Mouse (Mus musculus) liver, embryonic 13.5 days (tissue): ENCODE measurements around the gene Sf3a1. TPM values are rescaled to one million over a fixed set of nuclear protein-coding genes. Genes with fewer than 3 reads are reported as not detected.

ENCODE experiments used
- ATAC-seq: fragments of 200-750 bp; cut with Nextera tagmentation; 2 replicates; pipeline ENCODE4 v1.8.0; 2017; ENCODE audit warnings: low read depth, mild to moderate bottlenecking, moderate number of reproducible peaks, moderate library complexity
- DNase-seq: peaks from one replicate; pipeline ENCODE4 v3.0.0; 2022
- H3K27ac ChIP-seq: fragments of 300-500 bp; sonication (generic); 2 replicates; pipeline ENCODE4 v1.5.1; 2015; ENCODE audit warnings: moderate library complexity, mild to moderate bottlenecking, inconsistent platforms
- H3K27me3 ChIP-seq: fragments of 300-500 bp; sonication (generic); 2 replicates; pipeline ENCODE4 v1.6.1; 2015; ENCODE audit warnings: mild to moderate bottlenecking, inconsistent platforms
- H3K36me3 ChIP-seq: fragments of 300-500 bp; sonication (generic); 2 replicates; pipeline ENCODE4 v1.6.1; 2015; ENCODE audit warnings: mild to moderate bottlenecking, inconsistent platforms
- H3K4me1 ChIP-seq: fragments of 300-500 bp; sonication (generic); replicated peaks from 2 replicates; pipeline ENCODE4 v1.6.1; 2015; ENCODE audit warnings: inconsistent platforms
- H3K4me2 ChIP-seq: fragments of 300-500 bp; sonication (generic); 2 replicates; pipeline ENCODE4 v1.6.1; 2015; ENCODE audit warnings: inconsistent platforms, mild to moderate bottlenecking, moderate library complexity
- H3K4me3 ChIP-seq: fragments of 300-500 bp; sonication (generic); replicated peaks from 2 replicates; pipeline ENCODE4 v1.5.1; 2015; ENCODE audit warnings: mild to moderate bottlenecking, inconsistent platforms
- H3K9ac ChIP-seq: fragments of 300-500 bp; sonication (generic); 2 replicates; pipeline ENCODE4 v1.6.1; 2015; ENCODE audit warnings: mild to moderate bottlenecking, inconsistent platforms
- H3K9me3 ChIP-seq: fragments of 300-500 bp; sonication (generic); replicated peaks from 2 replicates; pipeline ENCODE4 v1.6.1; 2016; ENCODE audit warnings: inconsistent platforms
- WGBS: fragments of 180-500 bp; shearing (Covaris S2); methylation state at CpG from one replicate; pipeline ENCODE4 v1.1.7; 2015; ENCODE audit not compliant: insufficient replicate concordance; 5-methylcytosine and 5-hydroxymethylcytosine counted together
- polyA plus RNA-seq: library from polyadenylated mRNA; unstranded; fragments of >200 nt; fragmentation: Nextera tagmentation; extraction: Ambion mirVana; gene quantifications from 2 replicates; pipeline ENCODE4 v1.2.1, GENCODE M21; 2015

Gene Sf3a1
- polyA plus RNA-seq, 1 experiment from 2014 or later = 23.5 TPM

GRCm38 (mm10) chr11:4205951-4206350 lies 45.8 kb downstream of the Sf3a1 start:
- no peak overlapping the region for H3K27ac ChIP-seq
- ATAC-seq (no peak), DNase-seq (no peak)
- no peak overlapping the region for H3K4me2 ChIP-seq
- H3K4me1 ChIP-seq = peaks cover 21% of the 10 kb centered on the region
- H3K9me3 ChIP-seq = no peaks in the 10 kb centered on the region
- no peak overlapping the region for H3K4me3 ChIP-seq
- WGBS = 72% methylated on average over 7 of the region's 7 CpGs
- peaks cover 33% of the 10 kb centered on the region; the same call in 1 of the 2 replicates for H3K36me3 ChIP-seq
- no peak overlapping the region for H3K9ac ChIP-seq
- no peaks in the 10 kb centered on the region for H3K27me3 ChIP-seq

- 27% methylated on average over 6 of the region's 6 CpGs for WGBS
- Histone ChIP-seq H3K27ac (no peak overlapping the region), H3K4me2 (no peak overlapping the region), H3K4me1 (peaks cover 21% of the 10 kb centered on the region), H3K9me3 (no peaks in the 10 kb centered on the region), H3K27me3 (no peaks in the 10 kb centered on the region), H3K4me3 (no peak overlapping the region), H3K36me3 (peaks cover 33% of the 10 kb centered on the region; the same call in 1 of the 2 replicates), H3K9ac (no peak overlapping the region)
- no peak for DNase-seq
- no peak; the same call in 1 of the 2 replicates for ATAC-seq
Measured at GRCm38 (mm10) chr11:4206563-4206962, 46.4 kb downstream of the Sf3a1 start.

GRCm38 (mm10) chr11:4207655-4208054 lies 47.5 kb downstream of the Sf3a1 start:
- WGBS = 79% methylated on average over 9 of the region's 9 CpGs
- ATAC-seq = no peak
- no peak for DNase-seq

GRCm38 (mm10) chr11:4209556-4209955 lies 49.4 kb downstream of the Sf3a1 start:
- Histone ChIP-seq H3K36me3 (peaks cover 53% of the 10 kb centered on the region), H3K9ac (no peak overlapping the region), H3K27ac (no peak overlapping the region), H3K9me3 (no peaks in the 10 kb centered on the region), H3K27me3 (no peaks in the 10 kb centered on the region), H3K4me1 (peaks cover 3% of the 10 kb centered on the region; the same call in 1 of the 2 replicates), H3K4me2 (no peak overlapping the region), H3K4me3 (no peak overlapping the region)
- DNase-seq (no peak), ATAC-seq (no peak)
- WGBS = 68% methylated on average over 5 of the region's 5 CpGs

More at GRCm38 (mm10) chr11:4207655-4208054, 47.5 kb downstream of the Sf3a1 start:
- H3K27ac ChIP-seq = no peak overlapping the region
- H3K9ac ChIP-seq = no peak overlapping the region
- no peaks in the 10 kb centered on the region for H3K27me3 ChIP-seq
- no peak overlapping the region for H3K4me3 ChIP-seq
- H3K9me3 ChIP-seq = no peaks in the 10 kb centered on the region
- peaks cover 38% of the 10 kb centered on the region for H3K36me3 ChIP-seq
- H3K4me1 ChIP-seq = peaks cover 17% of the 10 kb centered on the region
- no peak overlapping the region for H3K4me2 ChIP-seq

- no peak overlapping the region for H3K4me3 ChIP-seq
- 64% methylated on average over 1 of the region's 1 CpGs for WGBS
- no peaks in the 10 kb centered on the region for H3K27me3 ChIP-seq
- H3K9ac ChIP-seq = no peak overlapping the region
- H3K9me3 ChIP-seq = no peaks in the 10 kb centered on the region
- no peak overlapping the region for H3K27ac ChIP-seq
- peaks cover 60% of the 10 kb centered on the region for H3K36me3 ChIP-seq
- no peak for ATAC-seq
- DNase-seq = no peak
- H3K4me2 ChIP-seq = no peak overlapping the region
- H3K4me1 ChIP-seq = peaks cover 3% of the 10 kb centered on the region; the same call in 1 of the 2 replicates
Measured at GRCm38 (mm10) chr11:4210786-4211185, 50.6 kb downstream of the Sf3a1 start.

- no peak overlapping the region for H3K27ac ChIP-seq
- H3K4me3 ChIP-seq = no peak overlapping the region
- H3K36me3 ChIP-seq = peaks cover 48% of the 10 kb centered on the region
- no peak overlapping the region for H3K9ac ChIP-seq
- no peaks in the 10 kb centered on the region for H3K9me3 ChIP-seq
- no peak overlapping the region for H3K4me2 ChIP-seq
- H3K27me3 ChIP-seq = no peaks in the 10 kb centered on the region
- 76% methylated on average over 10 of the region's 10 CpGs for WGBS
- H3K4me1 ChIP-seq = peaks cover 7% of the 10 kb centered on the region
- no peak for DNase-seq
- no peak for ATAC-seq
Measured at GRCm38 (mm10) chr11:4213107-4213506, 53.0 kb downstream of the Sf3a1 start.

- Histone ChIP-seq H3K9ac (no peak overlapping the region), H3K4me3 (no peak overlapping the region), H3K27ac (no peak overlapping the region), H3K4me1 (peaks cover 20% of the 10 kb centered on the region), H3K4me2 (no peak overlapping the region), H3K36me3 (peaks cover 42% of the 10 kb centered on the region), H3K27me3 (peaks cover 14% of the 10 kb centered on the region), H3K9me3 (no peaks in the 10 kb centered on the region)
- ATAC-seq = no peak
- DNase-seq = no peak
- 87% methylated on average over 14 of the region's 14 CpGs for WGBS
Measured at GRCm38 (mm10) chr11:4214572-4214971, 54.4 kb downstream of the Sf3a1 start.

- Histone ChIP-seq H3K4me2 (no peak overlapping the region), H3K9ac (no peak overlapping the region), H3K36me3 (peaks cover 38% of the 10 kb centered on the region), H3K4me1 (peaks cover 24% of the 10 kb centered on the region), H3K27ac (no peak overlapping the region), H3K9me3 (no peaks in the 10 kb centered on the region), H3K27me3 (peaks cover 19% of the 10 kb centered on the region), H3K4me3 (no peak overlapping the region)
- DNase-seq (no peak), ATAC-seq (no peak)
- WGBS = 80% methylated on average over 10 of the region's 10 CpGs
Measured at GRCm38 (mm10) chr11:4215061-4215460, 54.9 kb downstream of the Sf3a1 start.

GRCm38 (mm10) chr11:4216248-4217000 lies 56.3 kb downstream of the Sf3a1 start:
- Histone ChIP-seq H3K9me3 (no peaks in the 10 kb centered on the region), H3K27me3 (peaks cover 22% of the 10 kb centered on the region), H3K36me3 (peaks cover 29% of the 10 kb centered on the region), H3K9ac (no peak overlapping the region), H3K4me1 (peaks cover 36% of the 10 kb centered on the region), H3K4me3 (no peak overlapping the region), H3K4me2 (no peak overlapping the region), H3K27ac (no peak overlapping the region)
- DNase-seq (no peak), ATAC-seq (no peak)
- WGBS = 72% methylated on average over 9 of the region's 9 CpGs

GRCm38 (mm10) chr11:4217914-4218629 lies 57.9 kb downstream of the Sf3a1 start, which contains the start of gene Castor1:
Gene Castor1 (plus strand): TSS chr11:4218225.
- H3K36me3 ChIP-seq = peaks cover 20% of the 10 kb centered on the region
- DNase-seq (peak; percentile 95), ATAC-seq (peak; percentile 93)
- peaks cover 22% of the 10 kb centered on the region for H3K27me3 ChIP-seq
- peaks cover 53% of the 10 kb centered on the region for H3K4me1 ChIP-seq
- peak within 1 kb of the TSS; percentile 79 for H3K9ac ChIP-seq
- 1% methylated on average over 56 of the region's 56 CpGs for WGBS
- peak within 1 kb of the TSS; percentile 66 for H3K27ac ChIP-seq
- H3K9me3 ChIP-seq = no peaks in the 10 kb centered on the region
- peak within 1 kb of the TSS; percentile 70 for H3K4me3 ChIP-seq
- H3K4me2 ChIP-seq = peak within 1 kb of the TSS; percentile 99

GRCm38 (mm10) chr11:4218637-4219036 lies 58.5 kb downstream of the Sf3a1 start:
- 25% methylated on average over 6 of the region's 6 CpGs for WGBS
- Histone ChIP-seq H3K9ac (peak overlapping the region; percentile 79), H3K4me3 (peak overlapping the region; percentile 70), H3K9me3 (no peaks in the 10 kb centered on the region), H3K27ac (peak overlapping the region; percentile 47; the same call in 1 of the 2 replicates), H3K4me1 (peaks cover 59% of the 10 kb centered on the region), H3K36me3 (peaks cover 14% of the 10 kb centered on the region), H3K4me2 (peak overlapping the region; percentile 99), H3K27me3 (peaks cover 22% of the 10 kb centered on the region)
- no peak for ATAC-seq
- no peak for DNase-seq
